Mouse (Mus musculus) bone marrow, adult 2 months (tissue): ENCODE data around the gene Fcamr.

Experiments
- CTCF ChIP-seq: fragments of 200-500 bp; IDR thresholded peaks from 2 replicates; pipeline ENCODE4 v1.5.1; 2011; ENCODE audit warnings: low read length, control low read depth; ENCODE audit not compliant: control insufficient read depth, insufficient read depth
- POLR2A ChIP-seq: fragments of 200-500 bp; IDR thresholded peaks from 2 replicates; pipeline ENCODE4 v1.6.1; 2011; ENCODE audit warnings: low read depth, mild to moderate bottlenecking, control low read depth, low read length, borderline replicate concordance; ENCODE audit not compliant: control insufficient read depth

- TF ChIP-seq CTCF (no peak), POLR2A (no peak)
Measured at GRCm38 (mm10) chr1:130835161-130835936, 34.6 kb downstream of the Fcamr start.
